Mouse (Mus musculus): ENCODE measurements around the gene Cacng2.

DNA sequence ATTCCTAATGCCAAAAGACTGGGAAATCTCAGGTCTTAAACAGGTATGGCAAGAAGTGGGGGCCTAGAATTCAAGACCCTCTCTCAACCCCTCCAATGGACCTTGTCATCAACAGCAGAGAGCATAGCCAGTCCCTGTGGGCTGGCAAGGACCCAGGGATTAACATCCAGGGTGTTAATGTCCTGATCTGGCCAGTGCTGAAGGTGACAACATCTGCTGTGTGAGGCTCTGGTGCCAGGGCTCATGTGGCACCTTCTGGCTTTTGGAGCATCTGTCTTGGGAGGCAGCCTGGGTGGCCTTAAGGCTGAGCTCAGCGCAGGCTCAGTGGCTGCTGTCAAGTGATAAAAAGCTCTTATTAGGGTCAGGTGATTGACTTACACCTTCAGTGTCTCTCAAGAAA is 62.9 kb downstream of the Cacng2 start:
- TF ChIP-seq CTCF (IDR thresholded peaks at IDR 0.05; ENCODE audit: low read depth), result no peak
- no peak for TF ChIP-seq EP300 (IDR thresholded peaks at IDR 0.05; ENCODE audit: low read depth)
